Mouse (Mus musculus): ENCODE results near the gene Slc6a21. TPM values are rescaled to one million over a fixed set of nuclear protein-coding genes. Genes with fewer than 3 reads are reported as not detected.

Gene Slc6a21
- polyA plus RNA-seq, 1 experiment from 2014 or later, result not detected

GRCm38 (mm10) chr7:45323069-45323468 lies 45.8 kb downstream of the Slc6a21 start:
- no peak for ATAC-seq (ENCODE audit: extremely low read depth, insufficient number of reproducible peaks, low FRiP score, low TSS enrichment)
- no peak overlapping the region for H3K9ac ChIP-seq
- H3K4me1 ChIP-seq, result 0 out of 2 replicates have a peak, but pooled peaks cover 3% of the 10 kb centered on the region
- WGBS, result 84% methylated on average over 5 of the region's 5 CpGs
- H3K27me3 ChIP-seq (replicated peaks), result no peaks in the 10 kb centered on the region
- H3K36me3 ChIP-seq, result peaks cover 82% of the 10 kb centered on the region
- H3K9me3 ChIP-seq, result peaks cover 3% of the 10 kb centered on the region; the same call in 1 of the 2 replicates
- no peak overlapping the region for H3K27ac ChIP-seq (replicated peaks)
- H3K4me2 ChIP-seq, result no peak overlapping the region
- no peak overlapping the region for H3K4me3 ChIP-seq

GRCm38 (mm10) chr7:45325800-45326199 lies 48.5 kb downstream of the Slc6a21 start:
- H3K4me2 ChIP-seq, result no peak overlapping the region
- H3K36me3 ChIP-seq, result peaks cover 63% of the 10 kb centered on the region
- no peaks in the 10 kb centered on the region for H3K27me3 ChIP-seq (replicated peaks)
- no peak for ATAC-seq (ENCODE audit: extremely low read depth, insufficient number of reproducible peaks, low FRiP score, low TSS enrichment)
- no peak overlapping the region for H3K27ac ChIP-seq (replicated peaks)
- no peak overlapping the region for H3K9ac ChIP-seq
- H3K4me1 ChIP-seq, result peaks cover 15% of the 10 kb centered on the region
- H3K4me3 ChIP-seq, result no peak overlapping the region
- H3K9me3 ChIP-seq, result peaks cover 3% of the 10 kb centered on the region; the same call in 1 of the 2 replicates

- WGBS, result 52% methylated on average over 13 of the region's 13 CpGs
Measured at GRCm38 (mm10) chr7:45328841-45329475, 51.6 kb downstream of the Slc6a21 start.

GRCm38 (mm10) chr7:45331502-45331901 lies 54.2 kb downstream of the Slc6a21 start:
- WGBS, result 73% methylated on average over 6 of the region's 6 CpGs
- no peaks in the 10 kb centered on the region for H3K27me3 ChIP-seq (replicated peaks)
- H3K9me3 ChIP-seq, result no peaks in the 10 kb centered on the region
- peaks cover 61% of the 10 kb centered on the region for H3K4me1 ChIP-seq
- H3K36me3 ChIP-seq, result peaks cover 13% of the 10 kb centered on the region
- no peak overlapping the region for H3K27ac ChIP-seq (replicated peaks)
- H3K9ac ChIP-seq, result no peak overlapping the region
- no peak for ATAC-seq (ENCODE audit: extremely low read depth, insufficient number of reproducible peaks, low FRiP score, low TSS enrichment)
- H3K4me2 ChIP-seq, result no peak overlapping the region
- H3K4me3 ChIP-seq, result no peak overlapping the region

More at GRCm38 (mm10) chr7:45328841-45329475, 51.6 kb downstream of the Slc6a21 start:
- H3K4me3 ChIP-seq, result no peak overlapping the region
- peak overlapping the region; percentile 18; the same call in 1 of the 2 replicates for H3K4me2 ChIP-seq
- H3K27me3 ChIP-seq (replicated peaks), result no peaks in the 10 kb centered on the region
- H3K4me1 ChIP-seq, result peaks cover 41% of the 10 kb centered on the region
- H3K36me3 ChIP-seq, result peaks cover 36% of the 10 kb centered on the region
- peak overlapping the region; percentile 92 for H3K27ac ChIP-seq (replicated peaks)
- peak overlapping the region; percentile 67 for H3K9ac ChIP-seq
- ATAC-seq (ENCODE audit: extremely low read depth, insufficient number of reproducible peaks, low FRiP score, low TSS enrichment), result no peak
- peaks cover 3% of the 10 kb centered on the region; the same call in 1 of the 2 replicates for H3K9me3 ChIP-seq

GRCm38 (mm10) chr7:45332685-45333425 lies 55.5 kb downstream of the Slc6a21 start:
- Histone ChIP-seq H3K4me1 (peaks cover 71% of the 10 kb centered on the region), H3K27me3 (replicated peaks) (peaks cover 5% of the 10 kb centered on the region; the same call in 1 of the 2 replicates), H3K4me2 (peak overlapping the region; percentile 85), H3K9me3 (no peaks in the 10 kb centered on the region), H3K9ac (peak overlapping the region; percentile 82), H3K27ac (replicated peaks) (peak overlapping the region; percentile 97), H3K4me3 (peak overlapping the region; percentile 64), H3K36me3 (peaks cover 3% of the 10 kb centered on the region; the same call in 1 of the 2 replicates)
- ATAC-seq (ENCODE audit: extremely low read depth, insufficient number of reproducible peaks, low FRiP score, low TSS enrichment), result peak; percentile 38
- 3% methylated on average over 22 of the region's 22 CpGs for WGBS

GRCm38 (mm10) chr7:45333431-45333982 lies 56.2 kb downstream of the Slc6a21 start, which contains the start of gene Trpm4:
Trpm4 (minus strand) TSS chr7:45333780.
- WGBS, result under 1% methylated on average over 38 of the region's 38 CpGs
- H3K36me3 ChIP-seq, result peaks cover 3% of the 10 kb centered on the region; the same call in 1 of the 2 replicates
- H3K4me1 ChIP-seq, result peaks cover 76% of the 10 kb centered on the region
- H3K4me3 ChIP-seq, result peak within 1 kb of the TSS; percentile 64
- peaks cover 11% of the 10 kb centered on the region for H3K27me3 ChIP-seq (replicated peaks)
- H3K4me2 ChIP-seq, result peak within 1 kb of the TSS; percentile 85
- peak within 1 kb of the TSS; percentile 82 for H3K9ac ChIP-seq
- peak within 1 kb of the TSS; percentile 97 for H3K27ac ChIP-seq (replicated peaks)
- no peaks in the 10 kb centered on the region for H3K9me3 ChIP-seq
- ATAC-seq (ENCODE audit: extremely low read depth, insufficient number of reproducible peaks, low FRiP score, low TSS enrichment), result 0 out of 2 replicates have a peak, but pooled peaks have one; percentile 22

- Histone ChIP-seq H3K27ac (replicated peaks) (peak overlapping the region; percentile 97), H3K36me3 (peaks cover 3% of the 10 kb centered on the region; the same call in 1 of the 2 replicates), H3K9ac (peak overlapping the region; percentile 82), H3K27me3 (replicated peaks) (peaks cover 12% of the 10 kb centered on the region), H3K4me3 (peak overlapping the region; percentile 64), H3K4me1 (peaks cover 78% of the 10 kb centered on the region), H3K9me3 (no peaks in the 10 kb centered on the region), H3K4me2 (peak overlapping the region; percentile 85)
- no peak; the same call in 1 of the 2 replicates for ATAC-seq (ENCODE audit: extremely low read depth, insufficient number of reproducible peaks, low FRiP score, low TSS enrichment)
- 16% methylated on average over 3 of the region's 3 CpGs for WGBS
Measured at GRCm38 (mm10) chr7:45334605-45335004, 57.3 kb downstream of the Slc6a21 start.

GRCm38 (mm10) chr7:45335056-45335455 lies 57.7 kb downstream of the Slc6a21 start, which contains the start of gene Hrc:
Hrc (plus strand) TSS chr7:45335290.
- ATAC-seq (ENCODE audit: extremely low read depth, insufficient number of reproducible peaks, low FRiP score, low TSS enrichment), result 0 out of 2 replicates have a peak, but pooled peaks have one; percentile 6
- Histone ChIP-seq H3K9ac (peak within 1 kb of the TSS; percentile 82), H3K4me1 (peaks cover 82% of the 10 kb centered on the region), H3K4me3 (peak within 1 kb of the TSS; percentile 64), H3K27ac (replicated peaks) (peak within 1 kb of the TSS; percentile 97), H3K36me3 (peaks cover 3% of the 10 kb centered on the region; the same call in 1 of the 2 replicates), H3K27me3 (replicated peaks) (peaks cover 12% of the 10 kb centered on the region), H3K4me2 (peak within 1 kb of the TSS; percentile 85), H3K9me3 (no peaks in the 10 kb centered on the region)
- 18% methylated on average over 5 of the region's 5 CpGs for WGBS

GRCm38 (mm10) chr7:45336319-45336718 lies 59.0 kb downstream of the Slc6a21 start:
- 82% methylated on average over 4 of the region's 4 CpGs for WGBS
- H3K4me3 ChIP-seq, result no peak overlapping the region
- no peak overlapping the region for H3K4me2 ChIP-seq
- peaks cover 3% of the 10 kb centered on the region; the same call in 1 of the 2 replicates for H3K36me3 ChIP-seq
- H3K27me3 ChIP-seq (replicated peaks), result peaks cover 12% of the 10 kb centered on the region
- ATAC-seq (ENCODE audit: extremely low read depth, insufficient number of reproducible peaks, low FRiP score, low TSS enrichment), result no peak
- no peak overlapping the region for H3K9ac ChIP-seq
- no peak overlapping the region for H3K27ac ChIP-seq (replicated peaks)
- H3K9me3 ChIP-seq, result no peaks in the 10 kb centered on the region
- H3K4me1 ChIP-seq, result peaks cover 87% of the 10 kb centered on the region

GRCm38 (mm10) chr7:45337469-45337868 lies 60.2 kb downstream of the Slc6a21 start:
- WGBS, result 13% methylated on average over 4 of the region's 4 CpGs
- Histone ChIP-seq H3K27me3 (replicated peaks) (peaks cover 15% of the 10 kb centered on the region), H3K9me3 (no peaks in the 10 kb centered on the region), H3K4me2 (peak overlapping the region; percentile 79), H3K9ac (peak overlapping the region; percentile 58), H3K27ac (replicated peaks) (no peak overlapping the region), H3K36me3 (no peaks in the 10 kb centered on the region), H3K4me1 (peaks cover 78% of the 10 kb centered on the region), H3K4me3 (peak overlapping the region; percentile 60)
- ATAC-seq (ENCODE audit: extremely low read depth, insufficient number of reproducible peaks, low FRiP score, low TSS enrichment), result no peak

Measured in heart, embryonic 13.5 days (tissue).